Mouse (Mus musculus): ENCODE results near the gene Fam178b. TPM values are rescaled to one million over a fixed set of nuclear protein-coding genes. Genes with fewer than 3 reads are reported as not detected.

Fam178b gene
- polyA plus RNA-seq, 1 experiment from 2014 or later, result 1.6 TPM

DNA sequence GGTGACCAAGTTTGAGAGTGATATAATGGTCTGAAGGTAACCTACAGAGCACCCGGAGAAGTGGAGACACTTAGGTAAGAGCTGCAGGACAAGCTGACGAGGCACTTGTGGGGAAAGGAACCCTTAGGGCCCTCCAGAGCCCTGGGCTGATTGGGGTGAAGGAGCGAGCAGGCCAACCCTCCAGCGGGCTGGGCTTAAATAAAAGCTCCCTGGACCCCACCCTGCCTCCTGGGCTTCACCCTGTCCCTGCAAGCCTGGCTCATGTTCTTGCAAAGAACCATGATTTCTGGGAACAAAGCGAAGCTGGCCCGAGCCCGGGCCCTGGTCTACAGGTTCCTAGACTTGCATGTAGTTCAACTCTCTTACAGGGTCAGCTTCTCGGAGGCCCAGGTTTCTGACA lies 109.5 kb downstream of the Fam178b start:
- DNase-seq (ENCODE audit: low spot score), result no peak
- WGBS, result 83% methylated on average over 8 of the region's 8 CpGs
- Histone ChIP-seq H3K4me1 (peaks cover 94% of the 10 kb centered on the region), H3K4me3 (no peak overlapping the region), H3K27ac (0 out of 2 replicates have a peak overlapping the region, but pooled peaks have one; percentile 8), H3K36me3 (no peaks in the 10 kb centered on the region), H3K9me3 (replicated peaks) (no peaks in the 10 kb centered on the region), H3K27me3 (ENCODE audit: low read depth, poor library complexity, severe bottlenecking) (no peaks in the 10 kb centered on the region)

DNA sequence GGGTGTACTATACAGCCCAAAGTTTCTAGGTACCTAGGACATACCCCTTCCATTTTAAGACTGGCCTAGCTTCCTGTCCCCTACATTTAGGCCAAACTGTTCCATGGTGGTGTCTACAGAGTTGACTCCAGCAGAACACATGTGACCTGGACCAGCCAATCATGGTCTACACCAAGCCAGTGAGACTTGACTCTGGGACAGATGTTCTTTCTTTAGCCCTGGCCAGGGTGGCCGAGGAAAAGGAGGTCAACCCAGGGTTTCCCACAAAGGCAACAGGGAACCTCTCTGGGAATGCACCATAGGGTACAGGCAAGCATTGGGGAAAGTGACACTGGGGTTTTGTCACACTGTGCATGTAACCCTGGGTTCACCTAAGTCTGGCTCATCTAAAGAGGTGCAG lies 110.3 kb downstream of the Fam178b start:
- 63% methylated on average over 1 of the region's 1 CpGs for WGBS
- H3K9me3 ChIP-seq (replicated peaks), result no peaks in the 10 kb centered on the region
- DNase-seq (ENCODE audit: low spot score), result no peak
- H3K36me3 ChIP-seq, result no peaks in the 10 kb centered on the region
- peaks cover 94% of the 10 kb centered on the region for H3K4me1 ChIP-seq
- no peaks in the 10 kb centered on the region for H3K27me3 ChIP-seq (ENCODE audit: low read depth, poor library complexity, severe bottlenecking)
- H3K27ac ChIP-seq, result peak overlapping the region; percentile 8
- H3K4me3 ChIP-seq, result no peak overlapping the region

DNA sequence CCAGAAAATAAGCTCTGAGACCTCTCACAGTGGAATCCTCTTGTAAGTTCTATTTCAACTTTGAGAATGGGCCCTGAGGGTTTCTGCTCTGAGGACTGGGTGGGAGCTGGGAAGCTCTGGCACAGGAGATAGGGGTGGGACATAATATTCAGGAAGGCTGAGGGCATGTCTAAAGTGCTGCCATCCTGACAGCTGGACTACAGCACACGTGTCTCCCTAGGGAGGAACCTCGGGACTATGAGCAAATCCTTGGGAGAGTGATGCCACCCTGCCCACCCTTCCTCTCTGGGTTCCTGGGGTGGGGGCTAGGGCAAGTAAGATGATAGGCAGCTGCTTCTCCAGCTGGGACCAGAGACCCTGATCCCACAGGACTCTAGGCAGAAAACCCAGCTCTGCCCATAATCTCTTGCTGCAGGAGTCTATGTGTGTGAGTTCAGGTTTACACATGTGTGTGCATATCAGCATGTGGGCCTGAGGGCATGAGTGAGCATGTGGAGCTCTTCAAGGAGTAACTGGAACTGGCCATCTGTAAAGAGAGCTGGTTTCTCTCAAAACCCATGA lies 110.8 kb downstream of the Fam178b start:
- H3K27me3 ChIP-seq (ENCODE audit: low read depth, poor library complexity, severe bottlenecking), result no peaks in the 10 kb centered on the region
- peaks cover 92% of the 10 kb centered on the region for H3K4me1 ChIP-seq
- 85% methylated on average over 2 of the region's 2 CpGs for WGBS
- 0 out of 2 replicates have a peak overlapping the region, but pooled peaks have one; percentile 8 for H3K27ac ChIP-seq
- H3K4me3 ChIP-seq, result no peak overlapping the region
- no peak for DNase-seq (ENCODE audit: low spot score)
- no peaks in the 10 kb centered on the region for H3K36me3 ChIP-seq
- H3K9me3 ChIP-seq (replicated peaks), result no peaks in the 10 kb centered on the region

DNA sequence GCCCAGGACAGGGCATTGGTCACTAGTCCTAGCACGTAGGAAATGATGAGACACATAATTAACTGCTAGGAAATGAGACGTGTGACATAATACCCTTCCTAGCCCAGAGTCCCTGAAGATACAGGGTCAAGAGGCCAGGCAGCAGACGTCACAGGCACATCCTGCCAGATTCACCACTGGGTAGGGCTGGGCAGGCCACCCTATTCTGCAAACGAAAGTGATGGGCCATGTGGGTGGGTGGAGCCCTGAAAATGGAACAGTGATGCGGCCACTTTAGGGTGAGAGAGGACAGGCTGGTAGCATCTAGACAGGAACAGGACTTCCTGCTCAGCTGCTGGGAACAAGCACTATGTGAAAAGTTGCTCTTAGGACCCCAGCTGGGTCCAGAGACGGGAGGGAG lies 111.4 kb downstream of the Fam178b start:
- WGBS, result 27% methylated on average over 6 of the region's 6 CpGs

DNA sequence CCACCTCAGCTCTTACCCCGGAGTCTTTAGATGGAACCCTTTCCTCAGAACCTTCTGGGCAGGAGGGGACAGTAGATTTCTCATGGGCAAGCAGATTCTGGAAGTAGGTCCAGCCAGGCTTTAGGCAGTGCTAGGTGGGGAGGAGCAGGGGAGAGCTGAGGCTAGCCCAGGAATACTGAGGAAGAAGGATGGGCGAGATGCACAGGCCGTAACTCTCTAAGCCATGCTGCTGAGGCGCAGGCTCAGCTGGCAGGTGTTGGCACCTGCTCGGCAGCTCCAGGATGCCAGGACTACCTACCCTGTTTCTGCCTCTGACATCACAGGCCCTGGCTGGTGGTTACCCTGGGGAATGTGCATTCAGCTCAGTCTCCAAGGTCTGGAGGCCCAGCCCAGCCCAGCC lies 112.7 kb downstream of the Fam178b start:
- WGBS, result 92% methylated on average over 5 of the region's 5 CpGs
- no peaks in the 10 kb centered on the region for H3K27me3 ChIP-seq (ENCODE audit: low read depth, poor library complexity, severe bottlenecking)
- no peaks in the 10 kb centered on the region for H3K36me3 ChIP-seq
- no peak overlapping the region for H3K4me3 ChIP-seq
- H3K27ac ChIP-seq, result no peak overlapping the region; the same call in 1 of the 2 replicates
- no peak for DNase-seq (ENCODE audit: low spot score)
- H3K4me1 ChIP-seq, result peaks cover 90% of the 10 kb centered on the region
- no peaks in the 10 kb centered on the region for H3K9me3 ChIP-seq (replicated peaks)

More for the DNA sequence above, 111.4 kb downstream of the Fam178b start:
- no peak for DNase-seq (ENCODE audit: low spot score)
- Histone ChIP-seq H3K4me3 (no peak overlapping the region), H3K27me3 (ENCODE audit: low read depth, poor library complexity, severe bottlenecking) (no peaks in the 10 kb centered on the region), H3K4me1 (peaks cover 92% of the 10 kb centered on the region), H3K27ac (no peak overlapping the region), H3K9me3 (replicated peaks) (no peaks in the 10 kb centered on the region), H3K36me3 (no peaks in the 10 kb centered on the region)

DNA sequence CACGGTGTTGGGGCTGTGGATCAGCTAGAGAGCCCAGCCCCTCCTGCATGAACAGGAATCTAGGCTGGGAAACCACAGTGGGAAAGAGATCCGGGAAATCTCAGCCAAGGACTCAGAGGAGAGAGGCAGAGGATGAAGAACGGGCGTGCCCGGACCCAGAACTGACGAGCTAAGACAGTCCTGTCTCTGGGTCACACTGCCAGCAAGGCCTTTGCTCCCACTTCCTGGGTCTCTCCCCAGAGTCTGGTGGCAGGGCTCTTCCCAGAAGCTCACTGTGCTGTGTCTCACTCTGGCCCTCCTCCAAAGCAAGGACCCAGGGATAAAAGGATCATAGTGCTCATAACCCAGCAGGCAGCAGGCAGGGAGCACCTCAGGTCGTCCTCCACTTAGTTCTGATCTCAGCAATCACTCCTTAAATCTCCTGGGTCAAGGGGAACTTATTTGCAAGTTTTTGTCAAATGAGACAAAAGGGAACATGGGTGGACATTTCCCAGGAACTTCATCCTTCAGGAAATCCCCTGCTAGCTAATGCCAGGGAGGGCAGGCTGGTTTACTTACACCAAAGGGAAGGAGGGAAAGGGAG lies 113.2 kb downstream of the Fam178b start:
- DNase-seq (ENCODE audit: low spot score), result no peak
- Histone ChIP-seq H3K4me1 (peaks cover 84% of the 10 kb centered on the region), H3K27me3 (ENCODE audit: low read depth, poor library complexity, severe bottlenecking) (no peaks in the 10 kb centered on the region), H3K9me3 (replicated peaks) (no peaks in the 10 kb centered on the region), H3K36me3 (no peaks in the 10 kb centered on the region), H3K4me3 (no peak overlapping the region), H3K27ac (peak overlapping the region; percentile 68)
- WGBS, result 64% methylated on average over 7 of the region's 7 CpGs

DNA sequence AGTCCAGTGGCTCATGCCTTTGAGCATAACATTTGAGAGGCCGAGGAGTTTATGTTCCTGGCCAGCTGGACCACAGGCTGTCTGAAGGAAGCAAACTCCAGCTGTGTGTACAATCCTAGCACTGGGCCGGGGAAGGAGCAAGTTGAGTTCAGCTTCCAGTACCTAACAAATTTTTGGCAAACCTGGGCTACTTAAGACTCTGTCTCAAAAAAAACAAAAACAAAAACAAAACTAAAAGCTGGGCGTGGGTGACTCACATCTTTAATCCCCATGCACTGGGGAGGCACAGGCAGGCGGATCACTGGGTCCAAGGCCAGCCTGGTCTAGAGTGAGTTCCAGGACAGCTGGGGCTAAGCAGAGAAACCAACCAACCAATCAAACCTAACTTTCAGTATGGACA lies 114.2 kb downstream of the Fam178b start:
- WGBS, result 89% methylated on average over 4 of the region's 4 CpGs
- no peak for DNase-seq (ENCODE audit: low spot score)

DNA sequence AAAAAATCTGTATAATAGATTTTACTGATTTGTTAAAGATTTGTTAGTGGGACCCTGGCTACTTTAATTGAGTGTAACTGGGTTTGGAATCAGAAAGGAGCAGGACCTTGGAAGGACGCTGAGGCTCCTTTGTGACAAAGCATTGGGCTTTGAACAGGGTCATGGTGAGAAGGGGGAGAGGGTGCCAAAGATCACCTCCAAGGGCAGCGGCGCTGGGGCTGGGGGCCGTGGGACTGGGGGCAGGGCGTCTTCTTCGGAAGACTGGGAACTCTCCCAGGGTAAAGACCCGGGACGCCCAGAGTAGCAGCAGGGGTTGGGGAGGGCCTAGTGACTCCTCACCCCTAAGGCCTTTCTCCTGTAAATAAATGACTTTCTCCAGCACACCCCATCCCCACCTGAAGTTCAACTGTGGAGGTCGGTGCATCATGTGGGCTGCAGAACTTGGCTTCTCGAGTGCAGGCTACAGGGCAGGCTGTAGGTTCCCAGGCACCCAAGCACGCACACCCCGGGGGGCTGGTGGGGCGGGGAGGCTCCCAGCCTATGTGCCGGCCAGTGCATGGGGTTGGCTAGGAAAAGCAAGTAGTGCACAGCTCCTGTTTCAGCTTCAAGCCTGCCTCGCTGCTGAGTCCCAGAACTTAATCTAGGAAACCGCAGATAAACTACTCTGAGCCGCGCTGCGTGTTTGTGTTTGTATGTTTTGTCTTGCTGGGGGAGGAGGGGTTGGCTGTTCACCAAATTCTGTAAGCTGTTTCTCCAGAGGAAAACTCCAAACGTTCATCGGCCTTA lies 115.0 kb downstream of the Fam178b start:
- 53% methylated on average over 21 of the region's 21 CpGs for WGBS
- H3K36me3 ChIP-seq, result no peaks in the 10 kb centered on the region
- no peak for DNase-seq (ENCODE audit: low spot score)
- H3K27ac ChIP-seq, result peak overlapping the region; percentile 62
- no peaks in the 10 kb centered on the region for H3K9me3 ChIP-seq (replicated peaks)
- H3K27me3 ChIP-seq (ENCODE audit: low read depth, poor library complexity, severe bottlenecking), result no peaks in the 10 kb centered on the region
- no peak overlapping the region for H3K4me3 ChIP-seq
- H3K4me1 ChIP-seq, result peaks cover 84% of the 10 kb centered on the region

More for the DNA sequence above, 114.2 kb downstream of the Fam178b start:
- H3K27ac ChIP-seq, result no peak overlapping the region
- no peaks in the 10 kb centered on the region for H3K9me3 ChIP-seq (replicated peaks)
- no peak overlapping the region for H3K4me3 ChIP-seq
- H3K27me3 ChIP-seq (ENCODE audit: low read depth, poor library complexity, severe bottlenecking), result no peaks in the 10 kb centered on the region
- peaks cover 83% of the 10 kb centered on the region for H3K4me1 ChIP-seq
- H3K36me3 ChIP-seq, result no peaks in the 10 kb centered on the region

DNA sequence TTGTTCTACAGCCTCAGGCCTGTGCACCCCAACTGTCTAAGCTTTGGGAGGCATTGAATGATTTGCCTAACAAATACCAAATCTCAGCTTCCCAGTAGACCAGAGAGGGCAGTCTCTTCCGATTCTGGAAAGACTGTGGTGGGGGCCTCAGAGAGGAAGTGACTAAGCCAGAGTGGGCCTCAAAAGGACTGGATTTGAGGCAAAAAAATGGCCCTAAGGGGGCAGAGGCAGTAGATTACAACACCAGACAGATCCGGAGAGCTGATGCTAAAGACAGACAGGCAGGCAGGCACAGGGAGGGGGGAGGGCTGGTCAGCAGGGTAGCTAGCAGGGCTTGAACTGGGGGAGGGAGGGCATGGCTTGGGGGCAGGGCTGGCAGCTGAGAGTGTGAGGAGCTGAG lies 116.6 kb downstream of the Fam178b start:
- H3K4me1 ChIP-seq, result peaks cover 84% of the 10 kb centered on the region
- H3K27me3 ChIP-seq (ENCODE audit: low read depth, poor library complexity, severe bottlenecking), result no peaks in the 10 kb centered on the region
- WGBS, result 12% methylated on average over 2 of the region's 2 CpGs
- no peaks in the 10 kb centered on the region for H3K36me3 ChIP-seq
- no peaks in the 10 kb centered on the region for H3K9me3 ChIP-seq (replicated peaks)
- DNase-seq (ENCODE audit: low spot score), result no peak
- peak overlapping the region; percentile 77 for H3K27ac ChIP-seq
- H3K4me3 ChIP-seq, result no peak overlapping the region; the same call in 1 of the 2 replicates

DNA sequence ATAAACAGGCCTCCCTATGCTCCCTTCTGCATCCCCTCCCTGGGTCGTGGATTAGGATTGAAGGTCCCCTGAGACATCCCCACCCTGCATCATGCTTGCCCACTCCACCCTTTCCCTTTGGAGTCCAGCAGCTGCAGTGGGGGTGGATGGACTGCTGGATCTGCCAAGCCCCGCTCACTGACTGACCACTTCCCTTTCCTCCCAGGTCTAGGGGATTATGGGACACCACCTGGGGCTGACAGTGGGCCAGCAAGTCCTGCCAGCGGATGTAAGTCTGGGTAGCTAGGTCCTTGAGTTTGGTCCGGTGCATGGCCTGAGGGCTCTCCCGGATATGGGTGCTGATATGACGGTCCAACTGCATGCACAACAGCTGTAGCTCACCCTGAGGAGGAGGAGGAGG lies 118.9 kb downstream of the Fam178b start:
- H3K27ac ChIP-seq, result peak overlapping the region; percentile 59
- no peak for DNase-seq (ENCODE audit: low spot score)
- no peaks in the 10 kb centered on the region for H3K9me3 ChIP-seq (replicated peaks)
- H3K36me3 ChIP-seq, result no peaks in the 10 kb centered on the region
- H3K4me3 ChIP-seq, result no peak overlapping the region
- 79% methylated on average over 6 of the region's 6 CpGs for WGBS
- no peaks in the 10 kb centered on the region for H3K27me3 ChIP-seq (ENCODE audit: low read depth, poor library complexity, severe bottlenecking)
- peaks cover 88% of the 10 kb centered on the region for H3K4me1 ChIP-seq

DNA sequence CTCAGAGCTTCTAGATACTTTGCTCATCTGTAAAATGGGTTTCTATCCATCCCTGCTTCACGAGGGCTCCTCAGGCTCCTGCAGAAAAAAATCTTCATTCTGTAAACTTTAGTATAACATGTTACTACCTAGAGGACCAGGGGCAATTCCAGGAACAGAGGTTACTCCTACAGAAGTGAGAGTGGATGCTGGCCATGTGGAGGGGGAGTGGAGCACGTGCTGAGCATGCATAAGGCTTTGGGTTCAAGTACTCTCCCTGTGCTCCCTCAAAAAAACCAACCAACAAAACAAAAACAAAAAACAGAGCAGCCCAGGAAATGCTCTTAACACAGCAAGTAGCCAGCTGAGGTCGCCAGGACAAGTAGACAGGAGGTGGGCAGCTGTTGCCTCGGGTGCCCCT lies 119.4 kb downstream of the Fam178b start:
- WGBS, result 64% methylated on average over 4 of the region's 4 CpGs
- Histone ChIP-seq H3K27ac (peak overlapping the region; percentile 59), H3K4me1 (peaks cover 88% of the 10 kb centered on the region), H3K9me3 (replicated peaks) (no peaks in the 10 kb centered on the region), H3K4me3 (no peak overlapping the region), H3K36me3 (no peaks in the 10 kb centered on the region), H3K27me3 (ENCODE audit: low read depth, poor library complexity, severe bottlenecking) (no peaks in the 10 kb centered on the region)
- DNase-seq (ENCODE audit: low spot score), result no peak

DNA sequence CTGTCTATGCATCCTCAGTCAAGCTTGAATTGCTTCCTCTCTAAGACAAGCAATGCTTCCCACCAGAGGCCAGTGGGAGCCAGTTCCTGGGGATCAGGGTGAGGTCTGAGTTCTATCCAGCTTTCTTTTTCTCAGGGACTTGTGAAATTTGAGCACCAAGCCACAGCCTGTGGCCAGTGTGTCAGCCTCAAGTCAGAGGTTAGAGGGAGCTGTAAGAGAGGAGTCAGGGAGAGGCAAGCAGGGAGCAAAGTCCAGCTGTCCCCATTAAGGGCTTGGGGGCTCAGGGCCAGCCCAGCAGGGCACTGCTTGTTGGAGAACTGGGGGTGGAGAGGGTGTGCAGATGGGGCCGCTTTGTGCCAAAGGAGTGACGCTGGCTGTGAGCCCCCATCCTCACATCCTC lies 119.8 kb downstream of the Fam178b start:
- H3K27me3 ChIP-seq (ENCODE audit: low read depth, poor library complexity, severe bottlenecking), result no peaks in the 10 kb centered on the region
- WGBS, result 81% methylated on average over 2 of the region's 2 CpGs
- H3K9me3 ChIP-seq (replicated peaks), result no peaks in the 10 kb centered on the region
- H3K4me3 ChIP-seq, result no peak overlapping the region
- no peaks in the 10 kb centered on the region for H3K36me3 ChIP-seq
- peaks cover 88% of the 10 kb centered on the region for H3K4me1 ChIP-seq
- peak overlapping the region; percentile 59 for H3K27ac ChIP-seq
- no peak for DNase-seq (ENCODE audit: low spot score)

DNA sequence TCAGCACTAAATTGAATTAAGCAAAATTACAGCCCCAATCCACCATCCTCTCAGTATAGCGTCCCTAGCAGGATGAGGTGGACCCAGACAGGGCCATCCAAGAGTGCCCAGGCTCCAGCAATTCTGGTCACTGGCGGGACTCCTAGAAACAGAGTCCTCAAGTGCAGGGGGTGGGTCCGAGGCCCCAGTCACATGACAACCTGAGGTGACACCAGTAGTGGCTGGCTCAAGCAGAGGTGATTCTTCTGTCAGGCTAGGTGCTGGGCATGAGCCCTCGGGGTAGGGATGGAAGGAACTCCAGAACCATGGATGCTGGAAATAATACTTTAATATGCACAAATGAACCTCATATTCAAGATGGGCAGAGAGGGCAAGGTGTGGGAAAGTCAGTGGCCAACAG lies 120.6 kb downstream of the Fam178b start:
- Histone ChIP-seq H3K36me3 (no peaks in the 10 kb centered on the region), H3K9me3 (replicated peaks) (no peaks in the 10 kb centered on the region), H3K27ac (peak overlapping the region; percentile 59), H3K27me3 (ENCODE audit: low read depth, poor library complexity, severe bottlenecking) (no peaks in the 10 kb centered on the region), H3K4me1 (peaks cover 82% of the 10 kb centered on the region), H3K4me3 (no peak overlapping the region)
- DNase-seq (ENCODE audit: low spot score), result no peak
- WGBS, result 60% methylated on average over 4 of the region's 4 CpGs
